Mouse (Mus musculus): ENCODE data around the gene Hunk.
A peak's percentile ranks its signal among the peaks of the same experiment; 100 is the strongest.

Gene Hunk

GRCm38 (mm10) chr16:90385688-90386513 lies at the start of gene Hunk:
TSS of gene Hunk (plus strand) at chr16:90386013.
- peak; percentile 31 for DNase-seq

DNA sequence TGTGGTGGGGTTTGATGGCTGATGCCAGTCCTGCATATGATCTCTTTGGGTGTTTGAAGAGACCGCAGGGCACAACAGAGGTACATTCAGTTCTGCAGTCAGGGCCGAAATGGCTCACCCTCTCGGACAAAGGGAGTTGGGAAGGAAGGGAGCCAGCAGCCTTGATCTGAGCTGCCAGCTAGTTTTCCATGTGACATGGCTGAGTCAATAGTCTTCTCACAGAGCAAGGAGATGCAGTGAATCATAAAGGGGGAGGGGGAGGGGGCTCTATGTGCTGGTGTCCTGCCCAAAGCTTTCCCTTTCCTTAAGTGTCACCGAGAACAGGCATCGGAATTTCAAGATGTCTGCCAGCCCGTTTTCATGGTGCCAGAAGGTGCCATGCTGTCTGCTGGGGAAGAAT lies 46.8 kb upstream of the Hunk start:
- no peak for DNase-seq

- no peak for DNase-seq
These were observed 44.7 kb upstream of the Hunk start for GRCm38 (mm10) chr16:90341086-90341485.

GRCm38 (mm10) chr16:90349700-90350548 lies 35.9 kb upstream of the Hunk start:
- DNase-seq: peak; percentile 48

- DNase-seq: no peak
These were observed 34.1 kb upstream of the Hunk start for GRCm38 (mm10) chr16:90351726-90352125.

- no peak for DNase-seq
These were observed 33.1 kb upstream of the Hunk start for GRCm38 (mm10) chr16:90352691-90353090.

DNA sequence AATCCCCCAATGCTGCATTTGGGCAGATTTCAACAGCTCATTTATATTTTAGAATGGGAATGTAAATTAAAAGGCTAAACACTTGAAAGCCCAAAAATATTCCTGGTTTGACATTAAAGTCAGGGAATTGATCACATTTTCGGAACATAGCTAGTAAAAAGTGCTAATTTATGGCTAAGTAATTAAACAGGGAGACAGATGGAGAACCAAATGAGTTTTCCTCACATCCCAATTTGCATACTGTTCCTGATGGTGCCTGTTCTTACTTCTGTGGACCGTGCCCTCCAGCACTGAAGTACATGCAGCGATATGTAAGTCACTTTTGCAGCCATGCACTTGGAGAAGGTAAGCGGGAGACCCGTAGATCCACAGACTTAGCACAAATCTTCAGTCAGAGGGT lies 32.7 kb upstream of the Hunk start:
- DNase-seq: no peak

- DNase-seq: no peak
These were observed 26.5 kb upstream of the Hunk start for GRCm38 (mm10) chr16:90359329-90359728.

- no peak for DNase-seq
These were observed 26.1 kb upstream of the Hunk start for GRCm38 (mm10) chr16:90359750-90360149.

DNA sequence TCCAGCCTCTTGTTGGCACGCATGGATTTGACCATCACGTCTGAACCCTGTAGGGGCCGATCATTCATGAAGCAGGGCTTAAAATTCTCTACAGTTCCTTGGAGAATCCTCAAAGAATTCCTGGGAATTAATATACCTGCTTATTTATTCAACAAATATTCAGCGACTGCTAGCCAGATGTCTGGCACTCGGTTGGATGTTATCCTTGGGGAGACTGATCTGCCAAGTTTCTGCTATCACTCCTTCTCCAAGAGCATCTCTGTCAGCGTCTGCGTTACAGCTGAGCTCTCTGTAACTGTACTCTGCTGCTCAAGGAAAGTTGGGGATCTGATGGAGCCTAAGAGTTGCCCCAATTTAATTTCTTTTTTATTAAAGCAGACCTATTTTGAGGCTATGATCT lies 25.5 kb upstream of the Hunk start:
- no peak for DNase-seq

- DNase-seq: no peak
These were observed 22.9 kb upstream of the Hunk start for GRCm38 (mm10) chr16:90362926-90363325.

- DNase-seq: peak; percentile 58
These were observed 5.9 kb upstream of the Hunk start for GRCm38 (mm10) chr16:90379897-90380296.

GRCm38 (mm10) chr16:90381633-90382032 lies 4.2 kb upstream of the Hunk start:
- DNase-seq: no peak

DNA sequence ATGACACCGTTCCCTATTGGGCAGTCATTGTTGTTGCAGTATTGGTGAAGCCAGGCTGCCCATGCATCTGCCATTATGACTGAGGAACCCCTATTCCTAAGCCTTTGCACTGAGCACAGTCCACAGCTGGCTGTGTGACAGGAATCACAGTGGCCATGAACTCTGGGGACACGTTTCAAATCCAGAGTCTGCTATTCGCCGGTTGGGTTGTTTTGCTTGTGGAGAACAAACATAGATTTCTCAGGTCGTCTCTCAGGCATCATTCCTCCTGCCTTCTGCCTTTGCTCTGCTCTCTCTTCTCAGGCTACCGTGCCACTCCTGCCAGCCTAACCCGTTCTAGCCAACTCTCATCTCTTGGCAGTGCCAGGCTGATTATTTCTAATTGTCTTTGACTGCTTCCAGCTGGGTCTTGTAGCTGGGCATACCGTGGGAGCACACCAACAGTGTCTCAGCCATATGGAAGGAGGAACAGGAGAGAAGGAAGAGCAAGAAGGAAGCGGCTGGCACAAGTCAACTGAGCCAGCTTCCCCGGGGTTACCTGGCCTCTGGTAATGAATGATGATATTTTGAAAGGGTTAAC lies 3.0 kb upstream of the Hunk start:
- DNase-seq: peak; percentile 52

DNA sequence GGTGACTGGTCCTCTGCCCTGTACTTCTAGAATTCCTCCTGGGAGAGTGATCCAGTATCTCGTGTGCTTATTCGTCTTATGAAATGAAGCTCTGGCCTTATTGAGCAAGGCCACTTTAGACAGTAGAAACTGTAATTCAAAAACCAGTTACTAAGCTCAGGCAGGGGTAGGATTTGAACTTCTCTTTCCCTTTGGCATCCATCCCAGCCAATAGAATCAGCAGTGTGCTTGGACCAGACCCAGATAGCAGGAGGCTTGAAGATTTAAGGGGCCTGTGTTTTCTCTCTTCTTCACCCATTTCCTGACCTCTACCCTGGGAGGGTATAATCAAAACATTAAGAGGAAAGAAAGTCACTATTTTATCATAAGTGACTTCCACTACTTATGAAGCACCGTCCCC lies 1.8 kb upstream of the Hunk start:
- DNase-seq: no peak

DNA sequence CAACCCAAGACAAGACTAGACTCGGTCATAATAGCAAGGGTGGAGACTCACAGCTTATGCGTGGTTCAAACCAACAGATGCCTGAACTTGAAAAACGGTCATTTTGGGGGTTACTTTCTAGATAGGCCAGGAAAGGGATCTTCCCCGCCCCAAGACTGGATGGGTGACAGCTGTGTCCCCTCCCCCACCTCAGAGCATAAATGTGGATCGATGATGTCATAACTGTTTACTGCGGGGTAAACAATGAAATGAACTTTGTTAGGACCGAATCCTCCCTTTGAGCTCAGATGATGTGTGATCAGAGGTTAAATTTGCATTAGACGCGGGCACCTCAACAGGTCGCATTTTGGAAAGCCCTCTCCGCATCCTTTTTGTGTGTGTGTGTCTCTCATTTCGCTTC lies 967 bp upstream of the Hunk start:
- no peak for DNase-seq

- DNase-seq: no peak
These were observed 506 bp upstream of the Hunk start for GRCm38 (mm10) chr16:90385326-90385687.

DNA sequence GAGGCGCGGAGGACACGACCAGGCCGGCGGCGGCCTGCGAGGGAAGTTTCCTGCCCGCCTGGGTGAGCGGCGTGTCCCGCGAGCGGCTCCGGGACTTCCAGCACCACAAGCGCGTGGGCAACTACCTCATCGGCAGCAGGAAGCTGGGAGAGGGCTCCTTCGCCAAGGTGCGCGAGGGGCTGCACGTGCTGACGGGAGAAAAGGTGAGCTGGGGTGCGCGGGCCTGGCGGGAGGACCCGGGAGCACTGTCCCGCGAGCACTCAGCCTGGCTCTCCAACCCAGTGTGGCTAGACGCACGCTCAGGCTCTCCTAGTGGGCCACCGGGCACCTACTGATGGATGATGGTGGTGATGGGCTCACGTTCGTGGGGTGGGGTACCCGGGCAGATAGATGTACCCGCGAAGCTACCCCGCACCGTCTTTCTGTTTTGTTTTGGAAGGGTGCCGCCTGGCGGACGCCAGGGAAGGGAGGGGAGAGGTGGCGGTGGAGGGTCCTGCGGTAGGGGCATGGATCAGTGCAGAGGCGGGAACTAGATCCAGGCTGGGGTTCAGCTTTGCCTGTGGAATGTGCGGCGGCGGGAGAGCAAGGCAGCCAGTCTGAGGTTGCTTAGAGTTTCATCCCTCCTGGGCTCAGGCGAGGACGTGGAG lies 824 bp downstream of the Hunk start:
- DNase-seq: peak; percentile 18

DNA sequence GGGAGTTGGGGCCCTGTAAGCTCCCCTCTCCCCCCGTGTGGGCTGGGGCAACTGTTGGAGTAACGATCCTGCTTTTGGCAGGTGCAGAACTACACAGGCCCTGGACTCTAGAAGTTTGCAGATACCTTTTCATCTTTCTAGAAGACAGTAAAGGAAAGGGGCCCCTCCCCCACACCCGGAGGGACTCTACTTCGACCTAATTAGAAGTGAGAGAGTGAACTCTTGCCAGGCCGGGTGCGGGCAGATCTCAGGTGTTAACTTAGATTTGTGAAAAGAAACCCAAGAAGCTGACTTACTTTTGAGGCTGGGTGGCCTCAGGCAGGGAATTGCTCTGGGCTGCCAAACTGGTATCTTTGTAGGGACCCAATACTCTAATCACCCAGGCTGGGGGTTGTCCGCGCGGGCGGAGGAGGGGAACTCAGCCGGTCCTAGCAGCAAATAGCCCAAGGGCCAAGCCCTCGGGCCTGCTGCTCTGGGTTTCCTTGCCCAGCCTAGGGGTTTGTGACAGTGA lies 1.4 kb downstream of the Hunk start:
- peak; percentile 41 for DNase-seq

DNA sequence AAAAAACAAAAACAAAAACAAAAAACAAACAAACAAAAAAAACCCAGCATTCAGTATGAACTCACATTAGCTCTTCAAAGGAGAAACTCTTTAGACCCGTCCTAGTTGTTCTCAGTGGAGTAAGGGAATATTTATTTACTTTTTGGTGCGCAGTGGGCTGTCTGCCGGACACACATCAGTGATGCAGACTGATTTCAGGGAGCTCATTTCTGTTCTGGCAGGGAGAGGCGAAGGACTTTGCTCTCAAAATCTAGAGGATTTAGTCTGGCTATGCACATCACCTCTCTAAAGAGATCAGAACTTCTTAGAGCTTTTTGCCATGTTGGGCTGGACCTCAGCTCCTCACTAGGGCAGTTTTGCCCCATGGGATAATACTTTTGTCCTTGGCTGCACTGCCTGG lies 2.1 kb downstream of the Hunk start:
- no peak for DNase-seq

GRCm38 (mm10) chr16:90389103-90389750 lies 3.4 kb downstream of the Hunk start:
- no peak for DNase-seq

- DNase-seq: no peak
These were observed 4.9 kb downstream of the Hunk start for GRCm38 (mm10) chr16:90390731-90391130.

- DNase-seq: no peak
These were observed 8.9 kb downstream of the Hunk start for GRCm38 (mm10) chr16:90394761-90395160.

All from cerebellum, adult 9-11 months (tissue).